Mouse (Mus musculus) embryonic fibroblast, embryonic 13.5 days (primary cell): Measurements from ENCODE around the gene Lyrm4.

Source experiments
- CTCF ChIP-seq: IDR thresholded peaks from 2 replicates; pipeline ENCODE4 v1.5.1; 2011; ENCODE audit warnings: mild to moderate bottlenecking, control low read depth, low read length, moderate library complexity, borderline replicate concordance; ENCODE audit not compliant: insufficient read depth
- POLR2A ChIP-seq: IDR thresholded peaks from 2 replicates; pipeline ENCODE4 v1.6.1; 2011; ENCODE audit warnings: low read depth, mild to moderate bottlenecking, control low read depth, low read length, moderate library complexity

DNA sequence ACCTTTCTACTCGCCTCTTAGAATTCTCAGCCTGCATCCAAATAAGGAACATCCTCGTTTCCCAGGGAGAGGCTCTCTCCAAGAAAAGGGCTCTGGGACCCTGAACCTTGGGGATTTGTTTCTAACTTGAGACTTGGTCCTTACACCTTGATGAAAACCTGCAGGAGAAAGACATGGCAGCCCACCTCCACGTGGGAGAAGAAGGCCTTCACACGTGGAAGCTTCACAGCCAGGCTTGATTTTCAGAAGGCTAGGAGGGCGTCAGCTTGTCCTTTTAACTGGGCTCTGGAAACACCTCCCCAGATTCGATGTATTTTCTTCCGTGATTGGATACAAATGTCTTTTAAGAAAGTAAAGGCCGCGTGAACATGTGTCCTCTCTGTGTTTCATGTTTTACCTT, 147.5 kb downstream of the Lyrm4 start:
- no peak for TF ChIP-seq CTCF
- no peak for TF ChIP-seq POLR2A
